Mouse (Mus musculus) lung, adult 2 months (tissue): ENCODE results near the gene Traf3ip1.

Experiments used
- CTCF ChIP-seq: fragments of 200-500 bp; IDR thresholded peaks from 2 replicates; pipeline ENCODE4 v1.5.1; 2011; ENCODE audit warnings: mild to moderate bottlenecking, low read length, control low read depth; ENCODE audit not compliant: insufficient read depth
- POLR2A ChIP-seq: fragments of 200-500 bp; IDR thresholded peaks from 2 replicates; pipeline ENCODE4 v1.6.1; 2011; ENCODE audit warnings: low read depth, mild to moderate bottlenecking, control low read depth, low read length, borderline replicate concordance; ENCODE audit errors: extremely low read depth

DNA sequence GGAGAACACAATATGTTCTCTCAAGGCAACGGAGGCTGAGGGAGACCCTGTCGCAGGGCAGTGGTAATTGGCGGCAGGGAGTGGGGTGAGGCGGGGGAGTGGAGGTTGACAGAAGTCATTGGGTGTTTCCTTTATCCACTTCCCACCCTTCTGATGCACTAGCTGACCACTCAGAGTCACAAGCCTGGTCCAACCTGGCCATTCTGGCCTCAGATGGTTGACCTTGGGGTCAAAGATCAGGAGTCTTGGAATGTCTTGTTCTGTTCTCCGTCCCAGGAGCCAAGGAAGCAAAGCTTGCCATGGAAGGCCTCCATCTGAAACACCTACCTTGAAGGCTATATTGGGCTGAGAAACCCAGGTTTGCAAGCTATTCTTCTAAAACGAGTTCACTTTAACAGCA, 28.3 kb upstream of the Traf3ip1 start:
- no peak for TF ChIP-seq CTCF
- no peak for TF ChIP-seq POLR2A
